Mouse (Mus musculus): Measurements from ENCODE around the gene Ubtf. TPM values are rescaled to one million over a fixed set of nuclear protein-coding genes. Genes with fewer than 3 reads are reported as not detected.

Gene Ubtf
- polyA plus RNA-seq, 1 experiment from 2014 or later: 82.8 TPM

- WGBS: 62% methylated on average over 5 of the region's 5 CpGs
- Histone ChIP-seq H3K9ac (no peak overlapping the region), H3K36me3 (replicated peaks) (no peaks in the 10 kb centered on the region), H3K9me3 (no peaks in the 10 kb centered on the region), H3K4me1 (no peaks in the 10 kb centered on the region), H3K27me3 (replicated peaks) (no peaks in the 10 kb centered on the region), H3K4me2 (no peak overlapping the region), H3K4me3 (no peak overlapping the region), H3K27ac (no peak overlapping the region)
- ATAC-seq (replicated peaks): no peak
These were observed 7.7 kb upstream of the Ubtf start for GRCm38 (mm10) chr11:102327250-102327649.

- no peak for ATAC-seq (replicated peaks)
- Histone ChIP-seq H3K27me3 (replicated peaks) (no peaks in the 10 kb centered on the region), H3K4me1 (peaks cover 10% of the 10 kb centered on the region), H3K9me3 (no peaks in the 10 kb centered on the region), H3K36me3 (replicated peaks) (no peaks in the 10 kb centered on the region), H3K9ac (no peak overlapping the region), H3K4me3 (no peak overlapping the region), H3K27ac (no peak overlapping the region), H3K4me2 (no peak overlapping the region)
- 80% methylated on average over 1 of the region's 1 CpGs for WGBS
These were observed 4.0 kb upstream of the Ubtf start for GRCm38 (mm10) chr11:102323516-102323915.

GRCm38 (mm10) chr11:102321931-102322330 is 2.4 kb upstream of the Ubtf start:
- no peak overlapping the region for H3K27ac ChIP-seq

GRCm38 (mm10) chr11:102320686-102321005 is 1.1 kb upstream of the Ubtf start:
- peaks cover 19% of the 10 kb centered on the region for H3K4me1 ChIP-seq
- H3K4me3 ChIP-seq: peak overlapping the region; percentile 67
- H3K9me3 ChIP-seq: no peaks in the 10 kb centered on the region
- peak; percentile 19 for ATAC-seq (replicated peaks)
- peak overlapping the region; percentile 89 for H3K4me2 ChIP-seq
- peak overlapping the region; percentile 98 for H3K27ac ChIP-seq
- no peaks in the 10 kb centered on the region for H3K27me3 ChIP-seq (replicated peaks)
- H3K9ac ChIP-seq: peak overlapping the region; percentile 86
- no peaks in the 10 kb centered on the region for H3K36me3 ChIP-seq (replicated peaks)
- WGBS: 6% methylated on average over 10 of the region's 10 CpGs

More at GRCm38 (mm10) chr11:102321931-102322330, 2.4 kb upstream of the Ubtf start:
- no peak overlapping the region for H3K4me3 ChIP-seq
- H3K9ac ChIP-seq: no peak overlapping the region
- no peaks in the 10 kb centered on the region for H3K36me3 ChIP-seq (replicated peaks)
- no peaks in the 10 kb centered on the region for H3K27me3 ChIP-seq (replicated peaks)
- H3K4me2 ChIP-seq: no peak overlapping the region
- no peak for ATAC-seq (replicated peaks)
- whole genome bisulfite sequencing: 86% methylated on average over 6 of the region's 6 CpGs
- no peaks in the 10 kb centered on the region for H3K9me3 ChIP-seq
- H3K4me1 ChIP-seq: peaks cover 10% of the 10 kb centered on the region

GRCm38 (mm10) chr11:102319941-102320685 is 571 bp upstream of the Ubtf start:
- Histone ChIP-seq H3K27ac (peak overlapping the region; percentile 98), H3K36me3 (replicated peaks) (no peaks in the 10 kb centered on the region), H3K4me2 (peak overlapping the region; percentile 89), H3K4me3 (peak overlapping the region; percentile 67), H3K27me3 (replicated peaks) (no peaks in the 10 kb centered on the region), H3K9me3 (no peaks in the 10 kb centered on the region), H3K4me1 (peaks cover 24% of the 10 kb centered on the region), H3K9ac (peak overlapping the region; percentile 86)
- ATAC-seq (replicated peaks): peak; percentile 67
- under 1% methylated on average over 38 of the region's 38 CpGs for WGBS

- no peaks in the 10 kb centered on the region for H3K27me3 ChIP-seq (replicated peaks)
- WGBS: under 1% methylated on average over 62 of the region's 84 CpGs
- peak overlapping the region; percentile 67 for H3K4me3 ChIP-seq
- peak overlapping the region; percentile 98 for H3K27ac ChIP-seq
- ATAC-seq (replicated peaks): no peak
- H3K9ac ChIP-seq: peak overlapping the region; percentile 86
- peak overlapping the region; percentile 89 for H3K4me2 ChIP-seq
- H3K9me3 ChIP-seq: no peaks in the 10 kb centered on the region
- H3K36me3 ChIP-seq (replicated peaks): peaks cover 8% of the 10 kb centered on the region; the same call in 1 of the 2 replicates
- H3K4me1 ChIP-seq: peaks cover 28% of the 10 kb centered on the region
These were observed 749 bp downstream of the Ubtf start for GRCm38 (mm10) chr11:102318576-102319409.

- no peaks in the 10 kb centered on the region for H3K27me3 ChIP-seq (replicated peaks)
- WGBS: 0% methylated on average over 40 of the region's 77 CpGs
These were observed 1.5 kb downstream of the Ubtf start for GRCm38 (mm10) chr11:102317901-102318575.

GRCm38 (mm10) chr11:102317298-102317900 is 2.1 kb downstream of the Ubtf start:
- no peaks in the 10 kb centered on the region for H3K27me3 ChIP-seq (replicated peaks)
- peak overlapping the region; percentile 67 for H3K4me3 ChIP-seq
- peaks cover 20% of the 10 kb centered on the region; the same call in 1 of the 2 replicates for H3K36me3 ChIP-seq (replicated peaks)
- WGBS: under 1% methylated on average over 62 of the region's 87 CpGs
- peaks cover 28% of the 10 kb centered on the region for H3K4me1 ChIP-seq
- H3K27ac ChIP-seq: peak overlapping the region; percentile 98
- peak; percentile 7 for ATAC-seq (replicated peaks)
- peak overlapping the region; percentile 86 for H3K9ac ChIP-seq
- peak overlapping the region; percentile 89 for H3K4me2 ChIP-seq
- no peaks in the 10 kb centered on the region for H3K9me3 ChIP-seq

More at GRCm38 (mm10) chr11:102317901-102318575, 1.5 kb downstream of the Ubtf start:
- ATAC-seq (replicated peaks): peak; percentile 51
- Histone ChIP-seq H3K4me3 (peak overlapping the region; percentile 67), H3K4me1 (peaks cover 28% of the 10 kb centered on the region), H3K36me3 (replicated peaks) (peaks cover 15% of the 10 kb centered on the region; the same call in 1 of the 2 replicates), H3K9me3 (no peaks in the 10 kb centered on the region), H3K27ac (peak overlapping the region; percentile 98), H3K4me2 (peak overlapping the region; percentile 89), H3K9ac (peak overlapping the region; percentile 86)

GRCm38 (mm10) chr11:102316572-102317297 is 2.8 kb downstream of the Ubtf start:
- Histone ChIP-seq H3K36me3 (replicated peaks) (peaks cover 26% of the 10 kb centered on the region; the same call in 1 of the 2 replicates), H3K4me1 (peaks cover 28% of the 10 kb centered on the region), H3K4me2 (peak overlapping the region; percentile 89), H3K4me3 (peak overlapping the region; percentile 67), H3K9me3 (no peaks in the 10 kb centered on the region), H3K27ac (peak overlapping the region; percentile 98), H3K27me3 (replicated peaks) (no peaks in the 10 kb centered on the region), H3K9ac (peak overlapping the region; percentile 86)
- WGBS: under 1% methylated on average over 55 of the region's 80 CpGs
- ATAC-seq (replicated peaks): peak; percentile 48

GRCm38 (mm10) chr11:102315690-102316571 is 3.6 kb downstream of the Ubtf start:
- Histone ChIP-seq H3K4me3 (peak overlapping the region; percentile 67), H3K27me3 (replicated peaks) (no peaks in the 10 kb centered on the region), H3K9ac (peak overlapping the region; percentile 86), H3K4me1 (peaks cover 27% of the 10 kb centered on the region), H3K9me3 (no peaks in the 10 kb centered on the region), H3K36me3 (replicated peaks) (peaks cover 26% of the 10 kb centered on the region; the same call in 1 of the 2 replicates), H3K4me2 (peak overlapping the region; percentile 89), H3K27ac (peak overlapping the region; percentile 98)
- 7% methylated on average over 14 of the region's 14 CpGs for WGBS
- ATAC-seq (replicated peaks): peak; percentile 4; the same call in 1 of the 2 replicates

Measured in midbrain, embryonic 15.5 days (tissue).